Mouse (Mus musculus): ENCODE data around the gene Tmem102.

Tmem102 gene

DNA sequence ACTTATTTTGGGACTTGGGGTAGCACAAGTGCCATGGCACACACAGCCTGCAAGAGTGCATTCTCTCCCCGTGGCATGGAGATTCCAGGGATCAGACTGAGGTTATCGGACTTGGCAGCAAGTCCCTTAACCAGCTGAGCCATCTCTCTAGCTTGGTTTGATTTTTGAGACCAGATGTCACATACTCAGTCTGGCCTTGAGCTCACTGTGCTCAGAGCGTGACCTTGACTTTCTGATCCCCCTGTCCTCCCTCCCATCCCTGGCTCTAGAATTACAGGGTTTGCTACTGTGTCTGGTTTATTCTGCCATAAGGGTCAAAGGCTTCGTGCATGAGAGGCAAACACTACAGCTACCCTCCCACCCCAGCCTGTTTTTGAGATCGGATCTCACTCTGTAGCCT, 16.0 kb downstream of the Tmem102 start:
- DNase-seq (ENCODE audit: low read depth, low spot score), result no peak

DNA sequence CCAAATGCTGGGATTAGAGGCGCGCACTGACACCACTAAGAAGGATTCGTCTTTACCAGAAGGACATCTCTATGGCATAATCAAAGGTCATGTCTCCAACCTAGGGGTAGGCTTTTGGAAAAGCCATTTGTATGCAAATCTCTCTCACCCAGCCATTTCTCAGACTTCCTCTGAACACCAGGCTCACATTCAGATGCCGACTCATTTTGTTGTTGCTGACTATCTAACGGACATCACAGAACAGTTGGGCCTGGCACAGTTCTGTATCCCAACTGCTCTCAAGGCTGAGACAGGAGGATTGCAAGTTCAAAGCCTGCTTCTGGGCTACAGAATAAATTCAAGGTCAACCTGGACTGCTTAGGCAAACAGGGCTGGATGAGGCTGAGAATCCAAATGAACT, 18.1 kb downstream of the Tmem102 start:
- DNase-seq (ENCODE audit: low read depth, low spot score), result no peak

DNA sequence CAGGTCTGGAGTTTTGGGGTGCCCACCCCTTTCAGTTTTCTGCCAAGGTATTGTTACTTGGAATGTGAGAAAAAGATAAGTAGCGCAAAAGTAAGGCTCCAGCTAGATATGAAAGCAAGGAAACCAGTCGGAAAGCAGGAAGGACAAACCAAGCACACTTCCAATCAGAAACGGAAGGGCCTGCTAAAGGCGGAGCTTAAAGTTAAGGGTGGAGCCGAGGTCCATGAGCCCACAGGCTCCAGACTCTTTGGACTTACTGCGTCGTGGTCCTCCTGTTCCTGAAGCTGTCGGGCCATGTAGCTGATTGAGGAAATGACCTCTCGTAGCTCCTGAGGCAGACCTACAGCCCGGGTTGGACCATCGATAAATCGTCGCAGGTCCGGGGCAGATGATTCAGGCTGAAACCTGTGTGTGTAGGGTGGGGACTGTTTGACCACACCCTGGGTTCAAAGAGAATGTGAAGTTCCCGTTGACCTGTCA, 20.6 kb downstream of the Tmem102 start:
- no peak for DNase-seq (ENCODE audit: low read depth, low spot score)

DNA sequence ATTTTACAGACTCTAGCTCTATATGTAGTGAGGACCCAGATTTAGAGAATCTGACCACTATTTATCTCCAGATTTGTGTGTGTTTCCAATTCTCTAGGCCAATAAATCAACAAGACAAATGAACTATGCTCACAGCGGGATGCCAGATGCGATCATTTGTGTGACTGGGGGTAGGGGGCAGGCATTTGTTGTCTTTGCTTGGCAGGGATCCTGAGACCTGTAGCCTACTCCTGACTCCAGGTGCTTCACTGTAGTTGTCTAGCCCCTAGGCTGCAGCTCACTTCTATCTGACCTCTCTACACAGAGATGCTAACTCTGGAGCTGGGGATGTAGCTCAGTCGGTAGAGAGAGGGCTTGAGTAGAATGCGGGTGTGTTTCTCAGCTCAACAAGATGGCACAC, 23.6 kb downstream of the Tmem102 start:
- DNase-seq (ENCODE audit: low read depth, low spot score), result no peak

DNA sequence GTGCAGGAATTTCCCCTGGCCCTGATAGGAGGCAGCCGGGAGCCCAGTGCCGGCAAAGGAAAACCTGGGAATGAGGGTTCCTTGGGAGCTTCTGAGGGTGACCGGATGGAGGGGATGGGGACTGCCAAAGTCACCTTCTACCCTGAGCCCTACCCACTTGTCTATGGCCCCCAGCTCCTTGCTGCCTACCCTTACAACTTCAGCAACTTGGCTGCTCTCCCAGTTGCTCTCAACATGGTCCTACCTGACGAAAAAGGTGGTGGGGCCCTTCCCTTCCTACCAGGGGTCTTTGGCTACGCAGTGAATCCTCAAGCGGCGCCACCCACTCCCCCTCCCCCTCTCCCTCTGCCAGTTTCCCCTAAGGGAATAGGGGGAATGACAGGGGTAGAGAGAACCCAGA, 26.4 kb downstream of the Tmem102 start:
- no peak for DNase-seq (ENCODE audit: low read depth, low spot score)

DNA sequence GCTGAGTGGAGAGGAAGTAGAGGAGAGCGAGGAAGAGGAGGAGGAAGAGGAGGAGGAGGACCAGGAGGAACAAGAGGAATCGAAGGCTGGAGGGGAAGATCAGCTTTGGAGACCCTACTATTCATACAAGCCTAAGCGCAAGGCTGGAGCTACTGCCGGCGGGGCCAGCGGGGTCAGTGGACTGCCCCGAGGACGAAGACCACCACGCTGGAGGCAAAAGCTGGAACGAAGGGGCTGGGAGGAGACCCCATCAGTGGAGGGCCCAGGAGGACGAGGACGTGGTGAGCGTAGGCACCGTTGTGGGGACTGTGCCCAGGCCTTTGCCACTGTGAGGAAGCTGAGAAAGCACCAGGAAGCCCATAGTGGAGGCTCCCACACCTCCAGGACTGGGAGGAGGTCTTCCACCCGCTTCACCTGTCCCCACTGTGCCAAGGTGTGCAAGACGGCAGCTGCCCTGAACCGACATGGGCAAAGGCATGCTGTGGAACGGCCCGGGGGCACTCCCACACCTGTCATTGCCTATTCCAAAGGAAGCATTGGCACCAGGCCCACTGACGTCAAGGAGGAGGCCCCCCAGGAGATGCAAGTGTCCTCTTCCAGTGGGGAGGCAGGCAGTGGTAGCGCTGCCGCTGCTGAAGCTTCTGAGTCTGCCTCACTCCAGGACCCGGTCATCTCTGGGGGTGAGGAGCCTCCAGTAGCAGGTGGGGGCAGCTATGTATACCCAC, 27.0 kb downstream of the Tmem102 start:
- DNase-seq (ENCODE audit: low read depth, low spot score), result no peak

DNA sequence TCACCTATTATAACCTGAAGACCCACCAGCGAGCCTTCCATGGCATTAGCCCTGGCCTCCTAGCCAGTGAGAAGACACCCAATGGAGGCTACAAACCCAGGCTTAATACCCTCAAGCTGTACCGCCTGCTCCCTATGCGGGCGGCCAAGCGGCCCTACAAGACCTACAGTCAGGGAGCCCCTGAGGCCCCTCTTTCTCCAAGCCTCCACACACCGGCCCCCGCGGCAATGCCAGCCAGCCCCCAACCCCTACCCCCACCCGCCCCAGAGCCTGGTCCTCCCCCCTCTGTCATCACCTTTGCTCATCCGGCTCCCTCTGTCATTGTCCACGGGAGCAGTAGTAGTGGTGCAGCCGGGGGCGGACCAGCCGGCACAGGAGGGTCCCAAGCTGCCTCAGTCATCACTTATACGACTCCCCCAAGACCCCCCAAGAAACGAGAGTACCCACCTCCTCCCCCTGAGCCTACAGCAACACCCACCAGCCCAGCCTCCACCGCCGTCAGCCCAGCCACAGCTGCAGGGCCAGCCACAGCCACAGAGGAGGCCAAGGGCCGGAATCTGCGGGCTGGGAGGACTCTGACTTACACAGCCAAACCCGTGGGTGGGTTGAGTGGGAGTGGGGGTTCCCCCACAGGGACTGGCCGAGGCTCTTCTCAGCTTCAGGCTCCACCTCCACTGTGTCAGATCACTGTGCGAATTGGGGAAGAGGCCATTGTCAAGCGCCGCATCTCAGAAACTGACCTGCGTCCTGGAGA, 27.7 kb downstream of the Tmem102 start:
- DNase-seq (ENCODE audit: low read depth, low spot score), result no peak

DNA sequence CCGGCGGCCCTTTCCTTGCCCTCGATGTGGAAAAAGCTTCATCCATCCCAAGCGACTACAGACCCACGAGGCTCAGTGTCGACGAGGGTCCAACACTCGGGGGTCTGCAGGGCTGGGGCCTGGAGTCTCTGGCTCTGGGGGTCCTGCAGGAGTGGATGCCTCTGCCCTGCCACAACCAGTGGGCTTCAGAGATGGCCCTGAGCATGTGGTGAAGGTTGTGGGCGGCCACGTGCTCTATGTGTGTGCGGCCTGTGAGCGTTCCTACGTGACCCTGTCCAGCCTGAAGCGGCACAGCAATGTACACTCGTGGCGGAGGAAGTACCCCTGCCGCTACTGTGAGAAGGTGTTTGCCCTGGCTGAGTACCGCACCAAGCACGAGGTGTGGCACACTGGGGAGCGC, 28.9 kb downstream of the Tmem102 start:
- no peak for DNase-seq (ENCODE audit: low read depth, low spot score)

DNA sequence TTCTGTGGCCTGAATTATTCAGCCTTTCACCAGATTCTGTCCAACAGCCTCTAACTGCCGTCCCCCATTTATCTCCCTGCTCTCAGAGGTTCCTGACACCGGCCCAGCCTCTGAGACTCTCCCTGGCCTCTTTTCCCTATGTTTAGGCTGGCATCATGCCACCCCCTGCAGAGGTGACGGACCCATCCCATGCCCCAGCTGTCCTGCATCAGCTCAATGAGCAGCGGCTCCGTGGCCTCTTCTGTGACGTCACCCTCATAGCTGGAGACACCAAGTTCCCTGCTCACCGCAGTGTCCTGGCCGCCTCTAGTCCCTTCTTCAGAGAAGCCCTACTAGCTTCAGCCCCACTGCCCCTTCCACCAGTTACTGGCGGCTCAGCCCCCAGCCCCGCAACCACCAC, 29.7 kb downstream of the Tmem102 start:
- no peak for DNase-seq (ENCODE audit: low read depth, low spot score)

DNA sequence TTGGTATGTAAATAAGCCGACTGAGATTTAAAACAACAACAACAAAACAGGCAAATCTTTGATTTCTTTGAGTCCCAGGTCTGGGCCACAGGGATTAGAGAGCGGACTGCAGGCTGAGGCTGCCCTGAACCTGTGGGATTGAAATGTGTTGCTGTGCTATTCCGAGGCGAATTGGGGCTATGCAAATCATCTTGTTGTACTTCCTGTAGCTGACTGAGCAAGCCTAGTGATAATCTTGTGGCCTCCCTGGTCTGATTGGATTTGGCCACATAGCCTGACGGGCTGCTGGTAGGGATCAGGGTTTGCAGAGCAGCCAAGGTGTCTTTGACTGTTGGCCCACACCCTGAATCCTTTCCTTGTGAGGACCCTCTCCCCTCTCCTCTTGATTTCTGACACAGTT, 30.5 kb downstream of the Tmem102 start:
- no peak for DNase-seq (ENCODE audit: low read depth, low spot score)

DNA sequence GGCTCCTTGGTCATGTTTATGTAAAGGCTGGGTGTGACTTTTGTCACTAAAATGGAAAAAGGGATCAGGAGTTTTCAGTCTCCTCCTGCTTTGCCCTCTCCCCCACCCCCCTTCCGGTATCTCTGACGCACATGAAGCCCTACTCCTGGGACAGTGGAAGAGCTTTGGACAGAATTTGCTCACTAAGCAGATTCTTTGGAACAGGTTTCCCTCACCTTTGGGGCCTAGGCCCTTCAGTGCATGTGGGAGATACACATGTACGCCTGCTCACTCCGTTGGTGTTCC, 37.9 kb downstream of the Tmem102 start:
- DNase-seq (ENCODE audit: low read depth, low spot score), result no peak

DNA sequence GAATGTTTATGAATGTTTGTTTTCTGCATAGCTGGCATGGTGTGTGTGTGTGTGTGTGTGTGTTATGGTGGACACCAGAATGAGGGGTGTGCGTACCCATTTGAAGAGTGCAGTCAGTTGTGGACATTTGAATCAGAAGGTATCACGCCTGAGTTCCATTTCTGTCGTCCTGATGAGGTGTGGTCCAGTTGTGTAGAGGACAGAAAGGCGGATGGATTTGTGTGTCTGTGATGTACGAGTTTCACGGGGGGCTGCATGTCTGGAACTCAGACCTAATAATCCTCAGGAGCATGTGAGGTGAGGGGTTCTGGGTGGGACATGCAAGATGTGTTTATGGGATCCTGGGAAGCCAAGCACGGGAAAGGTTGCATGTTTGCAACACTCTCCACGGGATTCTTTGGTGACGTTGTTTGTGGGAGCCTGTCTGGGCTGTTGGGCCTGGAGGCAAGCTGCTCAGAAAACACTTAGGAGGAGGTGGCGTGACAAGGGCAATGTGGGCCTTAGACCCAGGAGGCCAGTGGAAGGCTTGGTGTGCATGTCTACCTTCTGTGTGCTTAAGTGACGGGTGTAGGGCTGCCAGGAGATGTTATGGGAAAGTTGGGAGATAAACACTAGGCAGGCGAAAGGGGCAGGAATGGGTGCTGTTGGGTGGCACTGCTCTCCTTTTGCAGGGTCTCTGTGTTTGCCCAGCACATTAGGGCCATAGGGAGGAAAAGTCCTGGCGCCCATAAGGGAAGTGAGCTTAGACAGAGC, 38.4 kb downstream of the Tmem102 start:
- no peak for DNase-seq (ENCODE audit: low read depth, low spot score)

DNA sequence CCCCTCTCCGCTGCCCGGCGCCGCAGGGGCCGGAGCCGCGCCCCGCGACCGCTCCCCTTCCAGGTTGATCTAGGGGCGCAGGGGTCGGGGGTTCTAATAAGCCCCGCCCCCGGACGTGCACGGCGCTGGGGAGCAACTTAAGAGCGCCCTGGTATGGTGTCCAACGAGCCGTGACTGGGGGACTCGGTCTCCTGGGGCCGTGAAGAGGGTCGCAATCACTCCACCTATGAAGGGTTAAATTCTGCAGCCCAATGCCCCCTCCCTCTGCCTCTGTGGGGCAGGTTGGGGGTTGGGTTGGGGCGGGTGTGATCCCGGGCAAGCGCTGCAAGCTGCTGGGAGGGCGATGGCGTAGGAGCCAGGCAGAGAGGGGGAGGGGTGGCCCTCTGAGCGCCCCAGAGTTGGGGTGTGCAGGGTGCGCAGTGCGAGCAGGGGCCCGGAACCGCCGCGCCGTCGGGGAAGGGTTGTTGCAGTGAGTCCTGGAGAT, 39.3 kb downstream of the Tmem102 start:
- DNase-seq (ENCODE audit: low read depth, low spot score), result no peak

DNA sequence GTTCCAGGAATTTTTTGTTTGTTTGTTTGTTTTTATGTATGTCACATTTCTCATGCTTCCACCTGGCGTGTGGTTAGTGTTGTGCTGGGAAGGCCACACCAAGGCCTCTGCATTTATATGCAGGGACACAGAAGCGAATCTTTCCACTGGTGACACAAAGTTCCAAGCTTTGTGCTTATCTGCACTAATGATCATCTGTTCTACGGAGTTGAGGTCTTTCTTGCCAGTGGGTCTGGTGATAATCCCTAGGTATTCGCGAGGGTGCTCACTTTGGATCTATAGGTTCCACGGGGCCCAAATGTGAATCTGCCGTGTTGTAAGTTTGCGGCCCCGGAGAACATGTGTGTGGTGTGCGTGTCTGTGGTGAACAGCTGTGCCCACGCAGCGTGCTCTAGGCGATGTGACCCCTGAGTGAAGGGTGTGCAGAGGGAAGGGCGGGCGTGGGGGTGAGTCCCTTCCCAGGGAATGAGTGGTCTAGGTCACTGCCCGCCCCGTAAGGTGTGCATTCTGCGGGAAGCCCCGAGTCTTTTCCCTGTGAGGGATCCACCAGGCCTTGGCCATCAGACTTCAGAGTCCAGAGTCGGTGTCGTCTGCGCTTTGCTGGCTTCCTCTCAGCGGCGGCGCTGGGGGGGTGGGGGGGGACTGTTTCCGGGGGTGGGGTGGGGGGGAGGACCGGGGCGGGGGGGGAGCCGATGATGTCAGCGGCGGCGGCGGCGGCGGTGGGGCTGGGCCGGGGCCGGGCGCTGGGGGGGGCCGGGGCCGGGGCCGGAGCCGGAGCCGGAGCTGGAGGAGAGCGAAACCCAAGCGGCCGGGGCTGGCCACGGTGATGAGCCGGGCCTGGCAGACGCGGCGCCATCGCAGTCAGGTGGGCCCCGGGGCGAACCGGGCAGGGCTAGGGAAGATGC, 40.0 kb downstream of the Tmem102 start, which contains the start of gene Zbtb4:
TSS of gene Zbtb4 (plus strand) at position 692 of the 905 bp plus-strand sequence.
- peak; percentile 55 for DNase-seq (ENCODE audit: low read depth, low spot score)

DNA sequence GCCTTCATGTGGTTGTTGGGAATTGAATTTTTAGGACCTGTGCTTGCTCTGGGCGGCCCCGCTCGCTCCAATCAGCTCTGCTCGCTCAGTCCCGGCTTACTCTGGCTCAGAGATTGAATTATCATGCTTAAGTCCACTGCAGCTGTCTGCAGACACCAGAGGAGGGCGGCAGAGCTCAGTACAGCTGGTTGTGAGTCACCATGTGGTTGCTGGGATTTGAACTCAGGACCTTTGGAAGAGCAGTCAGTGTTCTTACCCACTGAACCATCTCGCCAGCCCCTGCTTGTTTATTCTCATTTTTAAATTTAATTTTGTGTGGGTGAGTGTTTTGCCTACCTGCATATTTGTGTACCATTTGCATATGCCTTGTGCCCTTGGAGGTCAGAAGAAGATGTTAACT, 41.9 kb downstream of the Tmem102 start:
- no peak for DNase-seq (ENCODE audit: low read depth, low spot score)

DNA sequence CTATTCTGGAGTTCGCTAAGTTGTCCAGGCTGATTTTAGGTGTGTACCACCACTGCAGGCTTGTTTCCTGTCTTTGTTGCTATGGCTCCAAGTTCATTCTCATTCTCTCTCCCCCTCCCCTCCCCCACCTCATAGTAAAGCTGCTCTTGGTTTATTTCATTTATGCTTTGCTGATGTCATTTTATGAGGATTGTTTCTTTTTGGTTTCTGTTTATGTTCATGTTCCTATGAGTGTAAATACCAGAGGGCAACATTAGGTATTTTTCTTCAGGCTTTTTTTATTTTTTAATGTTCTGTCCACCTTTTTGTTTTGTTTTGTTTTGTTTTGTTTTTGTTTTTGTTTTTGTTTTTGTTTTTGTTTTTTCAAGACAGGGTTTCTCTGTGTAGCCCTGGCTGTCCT, 43.6 kb downstream of the Tmem102 start, which contains the start of gene Slc35g3:
TSS of gene Slc35g3 (minus strand) at position 101 of the 400 bp plus-strand sequence.
- no peak for DNase-seq (ENCODE audit: low read depth, low spot score)

DNA sequence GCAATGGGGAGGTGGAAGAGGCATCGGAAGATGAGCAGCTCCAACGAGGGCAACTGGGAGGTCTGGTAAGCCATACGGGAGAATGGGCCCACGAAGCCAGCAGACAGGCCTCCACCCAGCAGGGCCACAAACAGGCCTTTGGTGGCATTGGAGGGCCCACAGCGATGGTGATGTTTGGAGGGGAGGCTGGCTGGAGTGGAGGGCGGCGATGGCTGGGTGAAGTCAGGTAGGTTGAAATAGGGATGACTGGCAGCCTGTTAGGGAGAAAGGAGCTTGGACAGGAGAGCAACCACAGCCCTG, 44.6 kb downstream of the Tmem102 start:
- DNase-seq (ENCODE audit: low read depth, low spot score), result no peak

DNA sequence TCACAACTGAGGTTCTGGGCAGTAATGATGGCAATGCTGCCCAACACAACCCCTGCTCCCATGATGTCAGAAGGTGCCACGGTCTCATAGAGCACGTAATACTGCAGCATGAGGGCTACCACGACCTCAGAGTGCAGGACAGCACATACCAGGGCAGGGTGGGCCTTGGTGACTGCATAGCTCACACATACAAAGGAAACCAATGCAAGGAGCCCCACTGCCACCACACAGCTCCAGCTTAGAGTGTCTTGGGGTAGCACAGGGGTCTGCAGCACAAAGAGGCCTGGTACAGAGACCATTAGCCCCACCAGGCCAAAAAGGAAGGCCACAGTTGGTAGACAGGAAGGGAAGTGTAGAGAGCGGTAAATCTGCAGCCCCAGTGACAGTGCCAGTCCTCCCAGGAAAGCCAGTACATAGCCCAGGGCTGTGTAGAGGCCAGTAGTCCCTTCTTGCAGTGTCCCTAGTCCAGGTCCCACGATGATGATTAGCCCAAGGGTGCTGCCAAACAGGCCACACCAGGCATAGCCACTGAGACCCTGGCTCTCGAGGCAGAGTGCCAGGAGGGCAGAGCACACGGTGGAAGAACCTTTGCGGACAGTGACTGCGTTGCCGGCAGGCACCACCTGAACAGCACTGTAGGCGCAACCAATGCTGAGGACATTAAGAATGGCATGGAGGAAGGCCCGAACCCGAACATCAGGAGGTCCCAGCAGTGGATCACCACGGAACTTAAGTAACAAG, 45.1 kb downstream of the Tmem102 start:
- DNase-seq (ENCODE audit: low read depth, low spot score), result no peak

DNA sequence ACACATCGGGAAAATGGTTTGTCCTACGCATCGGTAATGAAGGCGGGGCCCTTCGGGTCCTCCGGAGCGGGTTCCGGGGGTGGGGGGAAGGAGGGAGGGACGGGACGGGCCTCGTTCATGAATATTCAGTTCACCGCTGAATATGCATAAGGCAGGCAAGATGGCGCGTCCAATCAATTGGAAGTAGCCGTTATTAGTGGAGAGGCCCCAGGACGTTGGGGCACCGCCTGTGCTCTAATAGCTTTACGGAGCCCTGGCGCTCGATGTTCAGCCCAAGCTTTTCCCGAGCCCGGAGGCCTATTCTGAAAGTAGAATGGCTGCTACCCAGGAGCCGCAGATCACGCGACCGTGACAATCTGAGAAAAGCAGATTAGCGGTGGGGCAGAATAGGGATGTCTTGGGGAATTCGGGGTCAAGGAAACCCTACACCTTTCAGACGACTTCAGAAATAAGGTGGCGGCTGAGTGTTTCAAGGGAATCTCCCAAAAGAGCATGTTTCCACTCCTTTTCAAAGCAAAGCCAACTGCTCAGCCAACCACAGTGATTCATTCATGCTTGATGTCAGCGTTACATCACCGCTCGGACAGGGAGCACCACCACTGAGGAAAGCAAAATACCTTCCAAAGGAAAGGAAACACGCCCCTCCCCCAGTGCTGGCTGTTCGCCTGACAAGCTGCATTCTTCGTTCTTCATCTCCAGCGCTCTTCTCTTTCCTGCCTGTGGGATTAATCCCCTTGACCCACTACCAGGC, 46.3 kb downstream of the Tmem102 start:
- DNase-seq (ENCODE audit: low read depth, low spot score), result peak; percentile 95

DNA sequence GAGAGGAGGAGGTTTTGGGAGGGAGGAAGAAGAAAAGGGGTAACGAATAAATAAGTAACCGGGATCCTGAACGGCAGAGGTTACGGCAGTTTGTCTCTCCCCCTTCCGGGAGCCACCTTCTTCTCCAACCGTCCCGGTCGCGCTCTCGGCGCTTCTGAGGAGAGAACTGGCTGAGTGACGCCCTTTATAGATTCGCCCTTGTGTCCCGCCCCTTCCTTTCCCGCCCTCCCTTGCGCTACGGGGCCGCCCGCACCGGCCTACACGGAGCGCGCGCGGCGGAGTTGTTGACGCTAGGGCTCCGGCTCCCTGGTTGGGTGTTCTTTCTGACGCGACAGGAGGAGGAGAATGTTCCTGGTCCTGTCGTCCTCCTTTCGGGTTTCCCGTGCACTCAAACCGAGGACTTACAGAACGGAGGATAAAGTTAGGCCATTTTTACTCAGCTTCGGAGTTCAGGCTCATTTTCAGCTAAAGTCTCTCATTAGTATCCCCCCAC, 46.9 kb downstream of the Tmem102 start, which contains the start of gene Polr2a:
TSS of gene Polr2a (minus strand) at position 160 of the 493 bp plus-strand sequence.
- peak; percentile 99 for DNase-seq (ENCODE audit: low read depth, low spot score)

All from skeletal muscle tissue, adult 2 months (tissue).